Mouse (Mus musculus): ENCODE measurements around the gene Plekhb2. TPM values are rescaled to one million over a fixed set of nuclear protein-coding genes. Genes with fewer than 3 reads are reported as not detected.

Plekhb2 gene
- 84.8 and 96.7 TPM in 2 replicates for total RNA-seq (2021)
- long read RNA-seq, experiment 1, transcript Plekhb2-201 (8 exons, 3,279 nt): major isoform, 153 of 169 reads
- long read RNA-seq, experiment 1, partial matches to known transcripts: 8 of 169 reads
- long read RNA-seq, experiment 1, other reads (novel, unspliced or antisense): 8 of 169 reads
- long read RNA-seq, experiment 2, transcript Plekhb2-201 (8 exons, 3,279 nt): major isoform, 104 of 117 reads
- long read RNA-seq, experiment 2, partial matches to known transcripts: 10 of 117 reads
- long read RNA-seq, experiment 2, other reads (novel, unspliced or antisense): 3 of 117 reads

DNA sequence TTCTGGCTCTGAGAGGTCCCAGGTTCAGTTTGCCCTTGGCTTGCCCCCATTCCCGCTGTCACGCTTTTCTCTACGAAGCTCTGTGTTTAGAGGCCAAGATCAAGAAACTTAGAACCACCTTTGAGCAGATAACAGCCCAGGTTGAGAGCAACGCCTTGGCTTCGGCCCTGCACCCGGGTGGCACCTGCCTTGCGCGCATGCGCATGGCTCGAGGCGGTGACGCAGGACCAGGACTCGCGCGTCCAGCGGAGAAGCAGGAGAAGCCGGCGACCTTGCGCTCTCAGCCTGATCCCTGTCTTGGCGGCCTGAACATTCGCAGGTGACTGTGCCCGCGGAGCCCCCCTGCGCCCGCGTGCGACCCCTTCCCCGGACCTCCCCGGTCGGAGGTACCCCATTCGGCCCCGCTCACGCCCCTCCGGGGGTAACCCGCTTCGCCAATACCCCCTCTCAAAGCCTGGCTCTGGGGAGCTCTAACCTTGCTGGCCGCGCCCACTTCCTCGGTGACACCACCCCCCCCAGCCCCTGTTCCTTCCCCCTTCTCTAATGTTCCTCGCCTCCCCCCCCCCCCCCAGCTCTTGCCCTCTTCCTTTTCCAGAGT lies at the start of gene Plekhb2:
Gene Plekhb2, plus strand, starts transcription at position 232 of the 598 bp plus-strand sequence.
- peak; percentile 95 for DNase-seq

DNA sequence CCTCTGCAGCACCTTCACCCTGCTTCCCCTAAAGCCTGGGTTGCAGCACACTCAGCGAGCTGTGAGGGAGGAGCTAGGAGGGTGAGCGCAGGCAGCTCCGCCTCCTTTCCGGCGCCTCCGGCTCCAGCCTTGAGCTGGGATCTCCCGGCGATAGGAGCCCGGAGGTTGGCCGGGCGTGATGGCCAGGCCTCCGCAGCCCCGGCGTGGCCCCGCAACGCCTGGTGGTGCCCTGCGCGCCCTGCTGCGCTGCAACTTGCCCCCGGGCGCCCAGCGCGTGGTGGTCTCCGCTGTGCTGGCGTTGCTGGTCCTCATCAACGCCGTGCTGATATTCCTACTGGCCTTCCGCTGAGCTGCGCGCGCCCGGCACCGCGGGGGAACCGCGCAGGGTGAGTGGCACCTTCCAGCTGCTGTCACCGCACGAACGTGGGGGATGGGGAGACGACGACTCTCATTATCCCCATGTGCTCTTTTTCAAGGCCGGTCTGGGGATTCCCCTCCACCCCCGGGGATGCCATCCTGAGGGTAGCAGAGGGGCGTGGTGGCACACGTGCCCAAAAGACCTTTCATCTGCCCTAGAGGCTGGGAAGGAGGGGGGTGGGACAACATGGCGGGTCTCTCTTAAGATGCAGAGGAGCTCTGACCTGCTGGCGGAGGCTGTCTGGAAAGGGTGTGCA lies 48.0 kb upstream of the Plekhb2 start:
- peak; percentile 89 for DNase-seq

DNA sequence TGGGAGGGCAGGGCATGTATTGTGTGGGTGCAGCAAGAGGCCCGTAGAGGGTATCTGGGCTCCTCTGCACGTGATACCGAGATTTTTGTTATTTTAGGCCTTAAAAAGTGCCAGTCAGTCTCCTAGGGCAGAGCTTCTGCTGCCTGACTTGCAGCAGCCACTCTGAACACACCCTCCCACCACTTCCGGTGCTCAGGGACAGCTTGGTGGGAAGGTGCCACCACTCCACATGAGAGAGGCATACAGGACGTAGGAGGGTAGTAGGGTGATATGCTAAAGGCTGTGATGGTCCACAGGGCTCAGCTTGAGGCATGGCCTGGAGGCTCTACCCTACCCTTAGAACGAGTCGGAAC lies 47.5 kb upstream of the Plekhb2 start:
- peak; percentile 50 for DNase-seq

DNA sequence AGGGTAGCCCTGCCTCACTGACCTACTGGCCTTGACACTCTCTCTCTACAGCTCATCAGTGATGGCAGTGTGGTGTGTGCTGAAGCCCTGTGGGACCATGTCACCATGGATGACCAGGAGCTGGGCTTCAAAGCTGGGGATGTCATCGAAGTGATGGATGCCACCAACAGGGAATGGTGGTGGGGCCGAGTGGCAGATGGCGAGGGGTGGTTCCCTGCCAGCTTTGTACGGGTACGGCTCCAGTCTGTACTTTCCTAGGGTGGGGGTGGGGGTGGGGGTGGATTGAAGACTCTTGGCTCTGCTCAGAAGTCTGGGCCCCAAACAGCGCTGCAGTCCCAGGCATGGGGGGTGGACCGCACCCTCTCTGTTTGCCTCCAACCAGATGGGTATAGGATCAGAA lies 44.9 kb upstream of the Plekhb2 start:
- DNase-seq: no peak

DNA sequence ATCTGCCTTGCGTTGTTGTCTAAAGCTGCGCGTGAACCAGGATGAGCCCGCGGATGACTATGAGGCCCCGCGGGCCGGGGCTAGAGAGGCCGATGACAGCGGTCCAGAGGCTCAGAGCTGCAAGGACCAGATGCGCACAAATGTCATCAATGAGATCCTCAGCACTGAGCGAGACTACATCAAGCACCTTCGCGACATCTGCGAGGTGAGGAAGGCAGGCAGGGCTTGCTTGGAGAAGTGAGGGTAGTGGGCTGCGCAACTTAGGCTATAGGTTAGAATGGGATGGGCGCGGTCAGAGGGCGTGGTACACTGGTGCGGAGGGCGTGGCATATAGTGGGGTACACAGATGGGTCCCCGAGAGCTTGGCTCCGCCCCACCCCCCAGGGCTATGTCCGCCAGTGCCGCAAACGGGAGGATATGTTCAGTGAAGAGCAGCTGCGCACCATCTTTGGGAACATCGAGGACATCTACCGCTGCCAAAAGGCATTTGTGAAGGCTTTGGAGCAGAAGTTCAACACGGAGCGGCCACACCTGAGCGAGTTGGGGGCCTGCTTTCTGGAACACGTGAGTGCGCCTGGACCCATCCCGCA lies 43.8 kb upstream of the Plekhb2 start:
- DNase-seq: no peak

DNA sequence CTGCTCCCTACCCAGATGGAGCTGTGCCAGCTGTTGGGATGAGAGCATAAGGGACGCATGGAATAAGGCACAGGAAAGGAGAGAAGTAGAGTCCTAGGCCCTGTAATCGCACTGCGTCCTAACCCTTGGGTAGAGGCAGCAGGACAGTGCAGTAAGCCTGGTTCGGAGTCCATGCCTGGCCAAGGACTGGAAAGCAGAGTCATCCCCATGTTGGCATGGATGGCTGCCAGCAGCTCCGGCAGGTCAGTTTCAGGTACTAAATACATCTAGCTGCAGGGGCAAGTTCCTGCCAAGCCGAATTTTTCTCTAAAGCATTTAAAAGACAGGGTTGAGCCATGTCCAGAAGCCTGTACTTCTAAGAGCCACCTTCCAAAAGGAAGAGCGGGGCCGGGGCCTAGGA lies 41.3 kb upstream of the Plekhb2 start:
- DNase-seq: no peak

DNA sequence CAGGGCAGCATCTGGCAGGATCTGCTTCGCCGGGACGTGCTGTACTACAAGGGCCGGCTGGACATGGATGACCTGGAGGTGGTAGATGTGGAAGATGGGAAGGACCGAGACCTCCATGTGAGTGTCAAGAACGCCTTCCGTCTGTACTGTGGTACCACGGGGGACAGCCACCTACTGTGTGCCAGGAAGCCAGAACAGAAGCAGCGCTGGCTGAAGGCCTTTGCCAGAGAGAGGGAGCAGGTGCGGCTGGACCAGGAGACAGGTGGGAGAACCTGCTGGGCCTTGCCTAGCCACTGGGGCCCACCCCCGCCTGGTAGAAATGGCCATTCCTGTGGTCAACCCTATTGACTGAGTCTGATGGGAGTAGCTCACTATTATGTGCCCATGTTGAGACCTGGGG lies 39.5 kb upstream of the Plekhb2 start:
- DNase-seq: no peak

DNA sequence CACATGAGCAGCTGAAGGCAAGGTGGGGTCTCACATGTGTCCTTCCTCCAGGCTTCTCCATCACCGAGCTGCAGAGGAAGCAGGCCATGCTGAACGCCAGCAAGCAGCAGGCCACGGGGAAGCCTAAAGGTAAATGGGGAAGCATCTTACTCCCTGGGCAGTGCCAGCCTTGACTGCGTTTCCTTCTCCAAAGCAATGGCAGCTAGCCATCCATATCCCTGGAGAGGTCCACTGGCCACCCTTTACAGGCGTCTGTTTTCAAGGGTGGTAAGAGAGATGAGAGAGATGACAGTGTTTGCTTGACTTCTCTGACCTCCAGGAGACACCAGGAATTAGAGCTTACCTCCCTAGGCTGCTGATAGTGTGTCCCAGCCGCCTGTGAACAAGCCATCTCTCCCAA lies 38.7 kb upstream of the Plekhb2 start:
- peak; percentile 42 for DNase-seq

DNA sequence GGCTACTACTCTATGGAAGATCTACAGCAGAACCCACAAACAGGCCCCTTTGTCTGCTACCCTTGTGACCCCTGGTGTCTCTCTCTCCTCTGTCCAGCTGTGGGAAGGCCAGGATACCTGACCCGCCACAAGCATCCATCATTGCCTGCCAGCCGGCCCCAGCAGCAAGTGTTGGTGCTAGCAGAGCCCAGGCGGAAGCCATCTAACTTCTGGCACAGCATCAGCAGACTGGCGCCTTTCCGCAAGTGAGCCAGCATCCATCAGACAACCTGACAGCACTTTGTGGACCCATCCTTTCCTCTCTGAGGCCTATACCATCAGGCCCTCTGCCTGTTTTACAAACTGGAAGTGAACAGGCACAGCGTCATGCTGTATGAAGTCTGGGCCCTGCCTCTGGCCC lies 38.2 kb upstream of the Plekhb2 start:
- no peak for DNase-seq

DNA sequence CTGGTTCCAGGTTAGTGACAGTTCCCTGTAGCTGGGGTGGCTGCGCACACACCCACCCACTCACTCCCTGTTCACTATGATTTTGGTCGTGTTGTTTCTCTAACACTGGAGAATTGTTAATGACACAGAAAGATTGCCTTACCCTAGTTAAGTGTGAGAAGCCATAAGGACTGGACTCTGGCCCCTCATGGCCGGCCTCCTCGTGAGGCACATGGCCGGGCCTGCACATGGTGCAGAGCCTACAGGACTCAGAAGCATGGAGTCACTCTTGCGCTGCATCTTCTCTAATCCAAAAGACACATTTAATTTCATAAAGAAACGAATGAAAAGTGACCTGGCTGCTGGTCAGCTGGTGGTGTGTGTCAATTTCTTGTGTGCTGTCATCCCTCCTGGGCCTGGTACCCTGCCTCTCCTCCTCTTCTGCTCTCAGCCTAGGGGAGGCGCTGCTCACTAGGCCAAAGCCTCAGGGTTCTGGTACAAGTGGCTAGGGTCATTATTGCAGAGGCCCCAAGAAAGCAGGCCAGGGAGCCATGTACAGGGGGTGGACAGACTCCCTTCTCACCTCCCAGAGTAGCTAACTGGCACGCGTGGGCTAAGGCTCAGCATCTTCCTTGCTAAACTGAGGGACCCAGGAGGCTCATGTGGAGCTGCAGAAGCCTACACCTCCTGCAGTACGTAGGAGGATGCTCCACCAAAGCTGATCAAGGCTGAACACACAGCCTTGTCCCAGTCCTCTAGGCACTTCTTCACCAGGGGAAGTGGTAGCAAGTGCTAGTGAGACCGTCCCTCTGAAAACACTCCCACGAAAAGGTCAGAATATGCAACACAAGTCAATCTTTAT lies 37.1 kb upstream of the Plekhb2 start:
- peak; percentile 45 for DNase-seq

DNA sequence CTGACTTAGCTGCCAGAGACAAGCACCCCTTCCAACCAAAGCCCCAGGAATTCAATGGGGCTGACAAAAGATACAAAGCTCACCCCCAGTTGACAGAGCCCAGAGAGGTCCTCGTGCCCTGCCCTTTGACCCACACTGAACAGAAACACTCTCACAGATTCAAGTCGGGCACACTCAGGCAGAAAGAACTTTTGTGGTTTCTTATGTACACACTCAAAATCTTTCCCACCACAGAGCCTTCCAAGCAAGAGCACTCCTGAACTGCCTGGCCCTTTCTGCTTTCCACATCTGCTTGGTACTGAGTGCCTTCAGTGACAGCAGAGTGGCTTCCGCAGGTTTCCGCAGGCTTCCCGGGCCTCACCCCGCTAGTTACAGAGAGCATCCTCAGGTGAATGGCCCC lies 33.9 kb upstream of the Plekhb2 start:
- no peak for DNase-seq

DNA sequence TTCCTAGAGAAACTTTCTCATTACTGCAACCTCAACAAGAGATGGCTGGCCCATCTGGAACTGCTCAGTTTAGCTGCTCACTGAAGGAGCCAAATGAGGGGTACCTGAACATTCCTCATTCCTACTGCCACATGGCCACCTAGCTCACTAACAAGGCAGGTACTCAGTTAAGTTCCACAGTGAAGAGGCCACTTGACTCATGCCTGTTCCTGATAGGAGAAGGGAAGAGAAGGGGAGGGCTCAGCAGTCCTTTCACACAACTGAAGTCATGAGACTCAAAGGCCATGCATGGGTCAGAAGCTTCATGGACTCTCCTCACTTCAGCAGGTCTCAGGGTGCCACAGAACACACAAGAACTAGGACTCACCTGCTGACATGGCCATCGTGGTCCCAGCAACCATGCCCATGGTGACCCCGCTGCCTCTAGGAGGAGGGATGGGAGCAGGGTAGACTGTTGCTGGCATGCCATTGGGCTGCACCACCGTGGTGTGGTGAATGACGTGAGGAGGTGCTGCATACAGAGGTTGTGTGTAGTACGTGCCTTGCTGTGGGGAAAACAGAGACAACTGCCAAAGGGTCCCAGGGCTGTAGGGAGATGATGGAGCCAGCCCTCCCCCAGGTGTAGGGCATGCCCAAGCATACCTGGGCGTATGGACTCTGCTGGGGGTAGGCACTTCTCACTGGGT lies 30.4 kb upstream of the Plekhb2 start:
- no peak for DNase-seq

DNA sequence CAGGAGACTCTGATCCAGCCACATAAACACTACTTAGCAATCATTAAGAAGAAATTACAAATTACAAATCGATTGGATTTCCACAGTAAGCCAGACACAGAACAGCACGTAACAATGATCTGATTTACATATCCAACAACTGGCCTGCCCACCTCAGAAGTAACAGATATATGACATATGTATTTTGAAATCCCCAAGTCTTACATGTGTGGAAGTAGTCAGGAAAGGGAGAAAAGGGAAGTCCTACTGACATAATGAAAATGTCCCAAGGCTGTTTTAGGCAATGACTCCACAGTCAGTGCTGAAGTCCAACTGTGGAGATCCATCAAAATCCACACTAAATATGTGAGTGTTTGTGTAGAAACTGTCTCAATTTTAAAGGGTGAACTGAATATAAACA lies 28.4 kb upstream of the Plekhb2 start:
- DNase-seq: no peak

DNA sequence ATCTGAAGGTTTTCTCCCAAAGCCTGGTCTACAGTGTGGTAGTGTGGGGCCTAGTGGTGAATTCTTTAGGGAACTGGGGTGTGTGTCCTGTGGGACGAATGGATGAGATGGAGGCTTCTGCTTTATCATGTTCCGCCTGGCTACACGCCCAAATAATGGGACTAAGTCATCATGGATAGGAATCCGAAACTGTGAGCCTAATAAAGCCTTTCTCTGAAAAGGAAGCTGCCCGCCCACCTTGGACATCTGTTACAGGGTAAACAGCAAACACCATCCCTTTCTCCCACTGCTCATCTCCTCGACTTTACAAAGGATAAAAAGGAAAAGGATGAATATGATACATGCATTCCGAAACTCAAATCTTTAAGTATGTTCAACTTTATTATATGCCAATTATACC lies 27.8 kb upstream of the Plekhb2 start:
- DNase-seq: no peak

DNA sequence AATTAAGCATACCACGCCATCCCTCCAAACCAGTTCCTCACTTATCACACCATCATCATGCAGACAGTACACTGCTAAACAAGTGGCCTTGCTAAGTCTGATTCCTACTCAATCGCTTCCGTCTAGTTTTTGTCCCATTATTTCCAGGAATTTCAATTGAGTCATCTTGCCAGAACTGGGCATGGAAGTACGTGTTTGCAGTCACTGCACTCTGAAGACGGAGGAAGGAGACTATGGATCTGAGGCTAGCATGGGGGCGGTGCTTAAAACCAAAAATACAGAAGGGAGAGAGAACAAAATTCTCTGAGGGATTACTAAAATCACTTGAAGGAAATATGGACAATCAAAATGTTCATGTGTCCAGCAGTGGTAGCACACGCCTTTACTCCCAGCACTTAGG lies 27.0 kb upstream of the Plekhb2 start:
- no peak for DNase-seq

DNA sequence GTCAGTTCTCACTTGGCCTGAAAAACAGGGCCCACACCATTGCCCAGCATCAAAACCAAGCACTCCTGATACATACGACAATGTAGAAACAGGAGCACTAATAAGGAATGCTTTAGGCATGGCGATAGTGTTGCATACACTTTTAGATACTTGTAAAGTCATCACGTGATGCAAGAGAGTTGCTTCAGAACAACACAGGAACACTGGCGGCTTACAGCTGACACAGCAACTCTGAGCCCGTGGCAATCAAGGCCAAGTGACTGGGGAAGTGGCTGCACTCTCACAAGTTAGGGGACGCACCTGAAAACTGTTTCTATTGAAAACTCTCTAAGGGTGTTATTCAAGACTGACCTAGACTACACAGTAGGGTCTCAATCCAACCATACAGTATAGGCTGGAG lies 26.4 kb upstream of the Plekhb2 start:
- no peak for DNase-seq

DNA sequence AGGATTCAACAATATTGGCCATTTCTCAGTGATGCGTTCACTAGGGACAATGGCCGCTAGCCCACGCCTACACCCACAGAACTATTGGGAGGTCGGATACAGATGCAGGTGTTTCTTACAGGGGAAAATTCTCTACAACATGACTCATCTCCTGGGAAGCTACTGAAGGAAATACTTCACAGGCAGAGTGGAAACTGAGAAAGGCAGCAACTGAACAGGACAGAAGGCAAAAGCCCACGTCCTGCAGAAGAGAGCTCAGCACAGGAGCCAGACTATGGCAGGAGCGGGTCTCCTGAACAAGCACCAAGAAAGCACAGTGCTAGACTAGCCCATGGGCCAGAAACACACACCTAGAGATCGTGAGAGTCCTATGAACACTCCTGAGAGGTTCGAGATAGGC lies 25.6 kb upstream of the Plekhb2 start:
- DNase-seq: no peak

DNA sequence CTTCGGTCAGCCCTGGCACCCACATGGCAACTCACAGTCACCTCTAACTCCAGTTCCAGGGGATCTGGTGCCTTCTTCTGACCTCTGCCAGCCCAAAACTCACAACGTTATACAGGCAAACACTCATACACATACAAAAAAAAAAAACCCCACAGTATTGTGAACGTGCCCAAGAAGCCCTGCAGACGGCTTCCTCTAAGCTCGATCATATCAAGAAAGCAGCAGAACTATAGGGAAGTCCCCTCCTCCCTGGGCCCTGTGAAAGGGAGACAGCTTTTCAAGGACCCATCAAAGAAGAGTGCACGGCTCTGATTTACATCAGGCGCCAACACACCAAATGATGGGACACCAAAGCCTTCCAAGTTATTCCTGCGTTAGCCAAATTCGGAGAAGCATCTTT lies 23.9 kb upstream of the Plekhb2 start:
- DNase-seq: no peak

DNA sequence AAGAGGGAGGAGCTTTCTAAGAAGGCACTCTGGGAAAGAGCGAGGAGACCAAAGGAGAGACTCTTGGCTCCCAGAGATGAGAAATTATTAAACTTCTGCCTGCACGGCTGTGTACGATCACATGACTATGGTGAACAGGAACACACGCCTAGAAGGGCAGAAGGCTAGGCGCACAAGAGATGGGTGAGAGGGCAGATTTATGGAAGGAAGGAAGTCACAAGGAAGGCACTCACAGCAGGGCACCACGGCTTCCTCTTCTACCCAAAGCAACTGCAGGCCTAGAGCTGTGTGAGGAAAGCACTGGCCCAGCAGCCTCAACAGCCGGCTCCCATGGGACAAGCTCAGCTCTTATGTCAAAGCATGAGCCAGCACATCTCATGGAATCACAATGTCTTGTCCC lies 21.9 kb upstream of the Plekhb2 start:
- no peak for DNase-seq

DNA sequence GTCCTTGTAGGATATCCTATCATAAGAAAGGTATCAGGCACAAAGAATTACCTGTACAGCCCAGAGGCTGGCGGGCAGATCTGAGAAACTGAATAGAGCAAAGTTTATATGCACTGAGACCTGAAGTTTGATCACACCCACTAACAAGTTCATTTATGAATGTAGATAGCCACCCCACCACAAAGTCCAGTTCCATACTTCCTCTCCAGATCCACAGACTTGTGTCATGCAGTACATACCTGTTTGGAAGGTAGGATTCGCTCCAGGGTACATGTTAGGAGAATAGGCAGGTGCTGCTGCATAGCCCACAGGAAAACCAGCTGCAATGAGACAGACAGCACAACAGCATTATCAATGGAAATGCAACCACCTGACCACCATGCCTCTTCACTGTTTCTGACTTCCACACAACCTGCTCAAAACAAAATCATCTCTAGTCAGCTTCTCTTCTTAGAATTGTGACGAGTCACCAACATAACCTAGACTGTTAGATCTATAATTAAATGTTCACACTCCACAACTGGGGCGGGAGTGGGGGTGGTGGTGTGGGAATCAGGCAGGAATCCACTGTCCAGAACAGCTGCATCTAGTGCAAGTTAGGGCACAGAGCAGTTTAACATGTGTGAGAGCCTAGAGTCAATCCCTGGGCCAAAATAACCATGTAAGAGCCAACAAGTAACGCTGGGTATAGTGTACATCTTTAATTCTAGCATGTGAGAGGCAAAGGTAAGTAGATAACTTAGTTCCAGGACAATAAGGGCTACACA lies 21.1 kb upstream of the Plekhb2 start:
- DNase-seq: no peak

DNA sequence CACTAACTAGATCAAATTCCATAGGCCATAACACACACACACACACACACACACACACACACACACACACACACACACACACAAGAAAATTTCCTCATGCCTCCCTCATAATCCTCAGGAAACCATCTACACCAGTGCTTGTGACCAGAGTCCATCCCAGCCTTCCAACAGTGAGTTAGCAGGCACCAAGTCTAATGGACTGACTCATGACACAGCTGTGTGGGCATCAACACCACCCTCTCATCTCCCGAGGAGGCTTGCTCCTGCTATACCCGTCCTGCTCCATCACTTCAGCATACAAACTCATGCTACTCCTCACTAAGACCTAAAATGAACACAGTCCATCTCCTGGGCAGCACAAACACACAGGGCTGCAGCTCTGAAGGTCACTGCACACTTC lies 18.8 kb upstream of the Plekhb2 start:
- no peak for DNase-seq
